ENCODE assay signal across 8 mouse cellular contexts in genomic region chr14:27022876-27023275, GRCm38 (mm10). TPM values are rescaled to one million over a fixed set of nuclear protein-coding genes. Genes with fewer than 3 reads are reported as not detected.
DNase-seq lines count a peak whose midpoint lies in the region; ATAC-seq lines count a peak whose summit lies in the region.

No protein-coding gene starts in this region.

- intact Hi-C loops in left cerebral cortex, postnatal 4 days (cut with DNase I): loop anchor here (10.0 kb wide), 1 partner anchor 48 kb away; the partner anchor contains the start of gene Appl1
- intact Hi-C loops in gastrocnemius, postnatal 36 days (cut with DNase I): loop anchor here (5.0 to 10.0 kb wide), 3 partner anchors 36 to 358 kb away; partner anchors contain the start of gene Pde12

- peak; percentile 65 for ATAC-seq in megakaryocyte progenitor cell, adult 5-6 weeks (replicated peaks; ENCODE audit: poor library complexity)

- DNase-seq in cerebellum, postnatal 36 days: peak; percentile 32 to 37
- DNase-seq in cerebellum, adult 11 months: no peak
- DNase-seq in left cerebral cortex, postnatal 4 days: peak; percentile 57
- no peak for DNase-seq in left cerebral cortex, adult 8-10 months (ENCODE audit: low spot score in 2 of 2)
- DNase-seq in adrenal gland, adult 18-20 months (ENCODE audit: low spot score in 2 of 2): peak; percentile 69 to 76
- peak; percentile 34 to 48 for DNase-seq in gastrocnemius, postnatal 36 days
- DNase-seq in thymus, postnatal 10 days (ENCODE audit: low spot score in 2 of 2): peak; percentile 60 to 80

RNA-seq across cellular contexts. Expression of gene Il17rd, which starts 15.9 kb away (rescaled TPM):
- 1 to 10 TPM; 4.7 to 5.4 TPM for total RNA-seq in left cerebral cortex, postnatal 4 days (2021)
- 1 to 10 TPM; 2.3 to 3.0 (median 2.5) TPM for total RNA-seq in left cerebral cortex, adult 8-10 months (2022)
- total RNA-seq in adrenal gland, adult 18-20 months (2021): 1 to 10 TPM; 2.9 to 3.7 TPM
- total RNA-seq in gastrocnemius, postnatal 36 days (2021): 1 to 10 TPM; 2.5 TPM
- not detected in 2 replicates for total RNA-seq in megakaryocyte progenitor cell, adult 5-6 weeks (2015)
- total RNA-seq in megakaryocyte progenitor cell, adult 5-6 weeks (2017): not detected in 2 replicates

RNA-seq across cellular contexts. Expression of gene Hesx1, which starts 28.7 kb away (rescaled TPM):
- not detected for total RNA-seq in left cerebral cortex, postnatal 4 days (2021)
- total RNA-seq in left cerebral cortex, adult 8-10 months (2022): not detected
- total RNA-seq in adrenal gland, adult 18-20 months (2021): not detected
- not detected for total RNA-seq in gastrocnemius, postnatal 36 days (2021)
- total RNA-seq in megakaryocyte progenitor cell, adult 5-6 weeks (2015): 1.0 and 1.4 TPM in 2 replicates
- total RNA-seq in megakaryocyte progenitor cell, adult 5-6 weeks (2017): 1.1 and 1.3 TPM in 2 replicates

RNA-seq across cellular contexts. Expression of gene Appl1, which starts 51.8 kb away (rescaled TPM):
- total RNA-seq in left cerebral cortex, postnatal 4 days (2021): 10 to 100 TPM; 60.6 to 70.6 TPM
- 10 to 100 TPM; 53.5 to 69.9 (median 65.8) TPM for total RNA-seq in left cerebral cortex, adult 8-10 months (2022)
- total RNA-seq in adrenal gland, adult 18-20 months (2021): 10 to 100 TPM; 33.5 to 37.9 TPM
- total RNA-seq in gastrocnemius, postnatal 36 days (2021): 10 to 100 TPM; 14.4 to 14.6 TPM
- 26.4 and 27.7 TPM in 2 replicates for total RNA-seq in megakaryocyte progenitor cell, adult 5-6 weeks (2015)
- 26.1 and 27.4 TPM in 2 replicates for total RNA-seq in megakaryocyte progenitor cell, adult 5-6 weeks (2017)

Comparison
In these comparisons a context has a peak if more than half of its experiments do, and no peak if none do; other contexts are left out.
1. DNase-seq: peak in cerebellum, postnatal 36 days (2 of 2), left cerebral cortex, postnatal 4 days (single experiment), adrenal gland, adult 18-20 months (2 of 2), gastrocnemius, postnatal 36 days (2 of 2) and thymus, postnatal 10 days (2 of 2); none in cerebellum, adult 11 months (single experiment) and left cerebral cortex, adult 8-10 months (0 of 2).